Mouse (Mus musculus): ENCODE results near the gene Dnah2. TPM values are rescaled to one million over a fixed set of nuclear protein-coding genes. Genes with fewer than 3 reads are reported as not detected.

Dnah2 gene
- polyA plus RNA-seq, 1 experiment from 2014 or later: 6.2 TPM

GRCm38 (mm10) chr11:69410045-69410309 lies 138.9 kb downstream of the Dnah2 start:
- H3K4me3 ChIP-seq (ENCODE audit: low read depth, low read length): peak overlapping the region; percentile 77
- no peak for DNase-seq (ENCODE audit: low spot score)
- no peaks in the 10 kb centered on the region for H3K9me3 ChIP-seq (ENCODE audit: control insufficient read depth, low read length)
- peaks cover 50% of the 10 kb centered on the region for H3K36me3 ChIP-seq (ENCODE audit: control insufficient read depth, insufficient read depth, low read length)
- no peak for ATAC-seq (ENCODE audit: low read depth)
- peak overlapping the region; percentile 97 for H3K27ac ChIP-seq (replicated peaks; ENCODE audit: low read depth, low read length)
- H3K27me3 ChIP-seq (replicated peaks; ENCODE audit: control insufficient read depth, insufficient read depth, low read length): no peaks in the 10 kb centered on the region
- peaks cover 44% of the 10 kb centered on the region for H3K4me1 ChIP-seq (ENCODE audit: control insufficient read depth, insufficient read depth, low read length)
- H3K4me2 ChIP-seq (ENCODE audit: low read depth, low read length): peak overlapping the region; percentile 92
- H3K9ac ChIP-seq (ENCODE audit: low read depth, low read length): peak overlapping the region; percentile 90
- 1% methylated on average over 18 of the region's 18 CpGs for WGBS

- H3K4me2 ChIP-seq (ENCODE audit: low read depth, low read length): peak overlapping the region; percentile 92
- H3K27me3 ChIP-seq (replicated peaks; ENCODE audit: control insufficient read depth, insufficient read depth, low read length): no peaks in the 10 kb centered on the region
- WGBS: under 1% methylated on average over 29 of the region's 46 CpGs
- ATAC-seq (ENCODE audit: low read depth) (peak; percentile 51), DNase-seq (ENCODE audit: low spot score) (peak; percentile 93)
- no peaks in the 10 kb centered on the region for H3K9me3 ChIP-seq (ENCODE audit: control insufficient read depth, low read length)
- H3K4me3 ChIP-seq (ENCODE audit: low read depth, low read length): peak overlapping the region; percentile 77
- H3K9ac ChIP-seq (ENCODE audit: low read depth, low read length): peak overlapping the region; percentile 90
- H3K36me3 ChIP-seq (ENCODE audit: control insufficient read depth, insufficient read depth, low read length): peaks cover 54% of the 10 kb centered on the region
- H3K4me1 ChIP-seq (ENCODE audit: control insufficient read depth, insufficient read depth, low read length): peaks cover 39% of the 10 kb centered on the region
- peak overlapping the region; percentile 97 for H3K27ac ChIP-seq (replicated peaks; ENCODE audit: low read depth, low read length)
These were observed 139.4 kb downstream of the Dnah2 start for GRCm38 (mm10) chr11:69409378-69410044.

GRCm38 (mm10) chr11:69408541-69409377 lies 140.2 kb downstream of the Dnah2 start:
- peak; percentile 82 for ATAC-seq (ENCODE audit: low read depth)
- under 1% methylated on average over 32 of the region's 33 CpGs for WGBS

GRCm38 (mm10) chr11:69407724-69408004 lies 141.2 kb downstream of the Dnah2 start:
- Histone ChIP-seq H3K4me2 (ENCODE audit: low read depth, low read length) (peak overlapping the region; percentile 92), H3K36me3 (ENCODE audit: control insufficient read depth, insufficient read depth, low read length) (peaks cover 65% of the 10 kb centered on the region), H3K27ac (replicated peaks; ENCODE audit: low read depth, low read length) (no peak overlapping the region), H3K27me3 (replicated peaks; ENCODE audit: control insufficient read depth, insufficient read depth, low read length) (no peaks in the 10 kb centered on the region), H3K9ac (ENCODE audit: low read depth, low read length) (0 out of 2 replicates have a peak overlapping the region, but pooled peaks have one; percentile 90), H3K4me3 (ENCODE audit: low read depth, low read length) (no peak overlapping the region), H3K4me1 (ENCODE audit: control insufficient read depth, insufficient read depth, low read length) (peaks cover 20% of the 10 kb centered on the region), H3K9me3 (ENCODE audit: control insufficient read depth, low read length) (no peaks in the 10 kb centered on the region)
- WGBS: 93% methylated on average over 4 of the region's 4 CpGs
- ATAC-seq (ENCODE audit: low read depth) (no peak), DNase-seq (ENCODE audit: low spot score) (no peak)

More at GRCm38 (mm10) chr11:69408541-69409377, 140.2 kb downstream of the Dnah2 start:
- H3K36me3 ChIP-seq (ENCODE audit: control insufficient read depth, insufficient read depth, low read length): peaks cover 62% of the 10 kb centered on the region
- no peaks in the 10 kb centered on the region for H3K27me3 ChIP-seq (replicated peaks; ENCODE audit: control insufficient read depth, insufficient read depth, low read length)
- peak overlapping the region; percentile 90 for H3K9ac ChIP-seq (ENCODE audit: low read depth, low read length)
- peak; percentile 97 for DNase-seq (ENCODE audit: low spot score)
- peak overlapping the region; percentile 77 for H3K4me3 ChIP-seq (ENCODE audit: low read depth, low read length)
- peak overlapping the region; percentile 92 for H3K4me2 ChIP-seq (ENCODE audit: low read depth, low read length)
- peak overlapping the region; percentile 97 for H3K27ac ChIP-seq (replicated peaks; ENCODE audit: low read depth, low read length)
- no peaks in the 10 kb centered on the region for H3K9me3 ChIP-seq (ENCODE audit: control insufficient read depth, low read length)
- H3K4me1 ChIP-seq (ENCODE audit: control insufficient read depth, insufficient read depth, low read length): peaks cover 31% of the 10 kb centered on the region

GRCm38 (mm10) chr11:69406867-69407723 lies 141.8 kb downstream of the Dnah2 start:
- no peak overlapping the region for H3K4me2 ChIP-seq (ENCODE audit: low read depth, low read length)
- H3K27ac ChIP-seq (replicated peaks; ENCODE audit: low read depth, low read length): no peak overlapping the region
- no peaks in the 10 kb centered on the region for H3K9me3 ChIP-seq (ENCODE audit: control insufficient read depth, low read length)
- DNase-seq (ENCODE audit: low spot score) (no peak), ATAC-seq (ENCODE audit: low read depth) (no peak)
- H3K4me1 ChIP-seq (ENCODE audit: control insufficient read depth, insufficient read depth, low read length): peaks cover 15% of the 10 kb centered on the region
- H3K36me3 ChIP-seq (ENCODE audit: control insufficient read depth, insufficient read depth, low read length): peaks cover 63% of the 10 kb centered on the region
- H3K9ac ChIP-seq (ENCODE audit: low read depth, low read length): no peak overlapping the region
- H3K27me3 ChIP-seq (replicated peaks; ENCODE audit: control insufficient read depth, insufficient read depth, low read length): no peaks in the 10 kb centered on the region
- 87% methylated on average over 16 of the region's 16 CpGs for WGBS
- no peak overlapping the region for H3K4me3 ChIP-seq (ENCODE audit: low read depth, low read length)

- ATAC-seq (ENCODE audit: low read depth) (no peak), DNase-seq (ENCODE audit: low spot score) (no peak)
- no peak overlapping the region for H3K27ac ChIP-seq (replicated peaks; ENCODE audit: low read depth, low read length)
- no peak overlapping the region for H3K4me2 ChIP-seq (ENCODE audit: low read depth, low read length)
- H3K27me3 ChIP-seq (replicated peaks; ENCODE audit: control insufficient read depth, insufficient read depth, low read length): no peaks in the 10 kb centered on the region
- H3K9ac ChIP-seq (ENCODE audit: low read depth, low read length): no peak overlapping the region
- 87% methylated on average over 19 of the region's 19 CpGs for WGBS
- peaks cover 69% of the 10 kb centered on the region for H3K36me3 ChIP-seq (ENCODE audit: control insufficient read depth, insufficient read depth, low read length)
- no peak overlapping the region for H3K4me3 ChIP-seq (ENCODE audit: low read depth, low read length)
- peaks cover 10% of the 10 kb centered on the region; the same call in 1 of the 2 replicates for H3K4me1 ChIP-seq (ENCODE audit: control insufficient read depth, insufficient read depth, low read length)
- H3K9me3 ChIP-seq (ENCODE audit: control insufficient read depth, low read length): no peaks in the 10 kb centered on the region
These were observed 142.6 kb downstream of the Dnah2 start for GRCm38 (mm10) chr11:69406282-69406681.

- Histone ChIP-seq H3K27me3 (replicated peaks; ENCODE audit: control insufficient read depth, insufficient read depth, low read length) (no peaks in the 10 kb centered on the region; the same call in 1 of the 2 replicates), H3K9me3 (ENCODE audit: control insufficient read depth, low read length) (no peaks in the 10 kb centered on the region), H3K4me1 (ENCODE audit: control insufficient read depth, insufficient read depth, low read length) (peaks cover 10% of the 10 kb centered on the region; the same call in 1 of the 2 replicates), H3K9ac (ENCODE audit: low read depth, low read length) (no peak overlapping the region), H3K36me3 (ENCODE audit: control insufficient read depth, insufficient read depth, low read length) (peaks cover 76% of the 10 kb centered on the region), H3K27ac (replicated peaks; ENCODE audit: low read depth, low read length) (no peak overlapping the region), H3K4me2 (ENCODE audit: low read depth, low read length) (no peak overlapping the region), H3K4me3 (ENCODE audit: low read depth, low read length) (no peak overlapping the region)
- ATAC-seq (ENCODE audit: low read depth): no peak
- WGBS: 88% methylated on average over 21 of the region's 24 CpGs
- no peak for DNase-seq (ENCODE audit: low spot score)
These were observed 143.3 kb downstream of the Dnah2 start for GRCm38 (mm10) chr11:69405397-69406200.
